Mouse (Mus musculus) megakaryocyte, embryonic 14.5 days (primary cell): ENCODE results near the gene Cntn1.

Source experiments
- FLI1 ChIP-seq: IDR thresholded peaks from 2 replicates; pipeline ENCODE4 v1.6.1; 2012; ENCODE audit warnings: low read length, inconsistent platforms, mixed read lengths
- GATA1 ChIP-seq: IDR thresholded peaks from 3 replicates; pipeline ENCODE4 v1.6.1; 2012; ENCODE audit warnings: mixed read lengths, low read length, inconsistent platforms, borderline replicate concordance

- TF ChIP-seq GATA1 (no peak), FLI1 (no peak)
Measured at GRCm38 (mm10) chr15:92132936-92133335, 82.0 kb downstream of the Cntn1 start.
